Mouse (Mus musculus) Muller cell, postnatal 12 days (primary cell): ENCODE data around the gene Gm49711.
"Not testable (repeated sequence)": the region's sequence is repeated elsewhere in the genome, so short reads cannot be mapped to it uniquely, and the experiment has no call there.

Experiments used
- DNase-seq: peaks from one replicate; pipeline ENCODE4 v3.0.0-alpha.2; 2015; ENCODE audit errors: inconsistent ontology term

Gene Gm49711

GRCm38 (mm10) chr16:92179306-92179705 lies 121.2 kb downstream of the Gm49711 start:
- no peak for DNase-seq

- no peak for DNase-seq
Measured at GRCm38 (mm10) chr16:92183477-92183876, 125.4 kb downstream of the Gm49711 start.

- peak; percentile 17 for DNase-seq
Measured at GRCm38 (mm10) chr16:92190603-92191002, 132.5 kb downstream of the Gm49711 start.

GRCm38 (mm10) chr16:92195094-92195493 lies 137.0 kb downstream of the Gm49711 start:
- no peak for DNase-seq

GRCm38 (mm10) chr16:92196741-92197331 lies 138.7 kb downstream of the Gm49711 start:
- peak; percentile 72 for DNase-seq

- peak; percentile 52 for DNase-seq
Measured at GRCm38 (mm10) chr16:92200615-92201014, 142.5 kb downstream of the Gm49711 start.

GRCm38 (mm10) chr16:92203599-92203998 lies 145.5 kb downstream of the Gm49711 start:
- DNase-seq: peak; percentile 11

- DNase-seq: no peak
Measured at GRCm38 (mm10) chr16:92209291-92209781, 151.2 kb downstream of the Gm49711 start.

GRCm38 (mm10) chr16:92210316-92210715 lies 152.2 kb downstream of the Gm49711 start:
- DNase-seq: not testable (repeated sequence)

- DNase-seq: not testable (repeated sequence)
Measured at GRCm38 (mm10) chr16:92213911-92214310, 155.8 kb downstream of the Gm49711 start.

- DNase-seq: no peak
Measured at GRCm38 (mm10) chr16:92215599-92216390, 157.7 kb downstream of the Gm49711 start.

GRCm38 (mm10) chr16:92220754-92221153 lies 162.6 kb downstream of the Gm49711 start:
- no peak for DNase-seq

- no peak for DNase-seq
Measured at GRCm38 (mm10) chr16:92228332-92228919, 170.3 kb downstream of the Gm49711 start.

GRCm38 (mm10) chr16:92230476-92230931 lies 172.4 kb downstream of the Gm49711 start:
- DNase-seq: no peak

- DNase-seq: peak; percentile 81
Measured at GRCm38 (mm10) chr16:92234530-92234929, 176.4 kb downstream of the Gm49711 start.

GRCm38 (mm10) chr16:92235222-92235621 lies 177.1 kb downstream of the Gm49711 start:
- no peak for DNase-seq
